Mouse (Mus musculus) heart, embryonic 10.5 days (tissue): ENCODE data around the gene Mag. TPM values are rescaled to one million over a fixed set of nuclear protein-coding genes. Genes with fewer than 3 reads are reported as not detected.

ENCODE experiments used
- DNase-seq: peaks from one replicate; pipeline ENCODE4 v3.0.0-alpha.2; 2017; ENCODE audit warnings: low spot score
- H3K27ac ChIP-seq: fragments of 300-500 bp; sonication (generic); 2 replicates; pipeline ENCODE4 v1.5.1; 2016; ENCODE audit warnings: mild to moderate bottlenecking
- H3K27me3 ChIP-seq: fragments of 300-500 bp; sonication (generic); 2 replicates; pipeline ENCODE4 v1.6.1; 2016; ENCODE audit warnings: mild to moderate bottlenecking; ENCODE audit not compliant: poor library complexity, insufficient read depth, severe bottlenecking
- H3K36me3 ChIP-seq: fragments of 300-500 bp; sonication (generic); 2 replicates; pipeline ENCODE4 v1.6.1; 2016; ENCODE audit warnings: mild to moderate bottlenecking, moderate library complexity
- H3K4me1 ChIP-seq: fragments of 300-500 bp; sonication (generic); 2 replicates; pipeline ENCODE4 v1.6.1; 2016; ENCODE audit warnings: mild to moderate bottlenecking
- H3K4me3 ChIP-seq: fragments of 300-500 bp; sonication (generic); 2 replicates; pipeline ENCODE4 v1.5.1; 2016; ENCODE audit warnings: mild to moderate bottlenecking, moderate library complexity
- H3K9me3 ChIP-seq: fragments of 300-500 bp; sonication (generic); 2 replicates; pipeline ENCODE4 v1.6.1; 2016; ENCODE audit warnings: mild to moderate bottlenecking, moderate library complexity
- whole genome bisulfite sequencing: fragments of 180-500 bp; shearing (Covaris S2); methylation state at CpG from one replicate; pipeline ENCODE4 v1.1.7; 2016; 5-methylcytosine and 5-hydroxymethylcytosine counted together
- polyA plus RNA-seq: library from polyadenylated mRNA; unstranded; fragments of >200 nt; fragmentation: Nextera tagmentation; extraction: Ambion mirVana; gene quantifications from 2 replicates; pipeline ENCODE4 v1.2.1, GENCODE M21; 2016

Mag gene
- polyA plus RNA-seq, 1 experiment from 2014 or later, result 0.30 TPM

DNA sequence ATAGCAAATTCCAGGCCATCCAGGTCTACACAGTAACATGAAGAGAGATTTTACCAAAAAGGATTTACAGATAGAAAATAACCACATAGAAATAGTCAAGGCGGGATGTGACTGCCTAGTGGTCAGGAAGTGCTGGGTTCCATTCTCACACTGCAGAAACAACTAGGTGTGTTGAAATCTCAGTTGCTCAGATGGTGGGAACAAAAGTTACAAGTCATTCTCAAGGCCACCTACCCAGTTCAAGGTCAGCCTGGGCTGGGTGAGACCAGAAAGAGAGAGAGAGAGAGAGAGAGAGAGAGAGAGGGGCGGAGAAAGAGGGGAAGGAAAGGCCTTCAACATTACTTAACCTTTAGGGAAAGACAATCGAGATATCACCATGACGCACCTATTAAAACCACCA lies 27.8 kb downstream of the Mag start:
- H3K9me3 ChIP-seq, result no peaks in the 10 kb centered on the region
- H3K27me3 ChIP-seq, result no peaks in the 10 kb centered on the region
- H3K36me3 ChIP-seq, result no peaks in the 10 kb centered on the region
- H3K27ac ChIP-seq, result no peak overlapping the region
- no peak for DNase-seq
- WGBS, result 74% methylated on average over 4 of the region's 4 CpGs
- H3K4me1 ChIP-seq, result no peaks in the 10 kb centered on the region
- no peak overlapping the region for H3K4me3 ChIP-seq

DNA sequence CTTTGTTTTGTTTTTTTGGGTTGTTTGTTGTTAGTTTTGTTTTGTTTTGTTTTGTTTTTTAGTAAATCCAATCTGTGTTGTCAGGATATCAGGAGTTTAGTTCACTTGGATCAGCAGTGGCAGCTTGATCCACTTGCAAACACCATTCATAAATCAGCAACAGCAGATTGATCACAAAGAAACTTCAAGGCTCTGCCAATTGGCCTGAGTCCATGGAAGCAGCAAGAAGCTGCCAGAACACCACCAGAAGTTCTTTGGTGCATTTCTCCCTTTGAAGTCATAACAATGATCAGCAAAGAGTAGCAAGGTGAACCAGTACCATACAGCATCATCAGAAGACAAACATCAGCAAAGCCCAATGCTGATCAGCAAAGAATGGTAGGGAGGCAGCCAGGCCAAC lies 30.6 kb downstream of the Mag start:
- DNase-seq, result no peak
- H3K27me3 ChIP-seq, result no peaks in the 10 kb centered on the region
- no peaks in the 10 kb centered on the region for H3K36me3 ChIP-seq
- no peak overlapping the region for H3K4me3 ChIP-seq
- no peak overlapping the region for H3K27ac ChIP-seq
- peaks cover 3% of the 10 kb centered on the region; the same call in 1 of the 2 replicates for H3K4me1 ChIP-seq
- no peaks in the 10 kb centered on the region for H3K9me3 ChIP-seq

DNA sequence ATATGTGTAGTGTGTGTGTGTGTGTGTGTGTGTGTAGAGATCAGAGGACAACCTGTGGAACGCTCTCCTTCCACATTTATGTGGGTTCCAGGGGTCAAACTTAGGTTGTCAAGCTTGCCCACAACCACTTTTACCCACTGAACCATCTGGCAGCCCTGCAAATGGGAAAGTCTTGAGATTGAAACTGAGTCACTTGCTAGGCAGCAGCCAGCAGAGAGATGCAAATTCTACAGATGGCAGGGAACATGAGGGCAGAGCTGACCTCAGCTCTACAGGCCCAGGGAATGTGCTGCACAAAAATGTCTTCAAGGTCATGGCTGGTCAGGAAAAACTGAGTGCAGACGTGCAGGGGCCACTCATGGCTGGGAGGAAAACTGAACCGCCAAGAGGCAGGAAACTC lies 33.3 kb downstream of the Mag start:
- peaks cover 3% of the 10 kb centered on the region; the same call in 1 of the 2 replicates for H3K4me1 ChIP-seq
- H3K36me3 ChIP-seq, result no peaks in the 10 kb centered on the region
- no peaks in the 10 kb centered on the region for H3K9me3 ChIP-seq
- no peaks in the 10 kb centered on the region for H3K27me3 ChIP-seq
- DNase-seq, result no peak
- H3K4me3 ChIP-seq, result no peak overlapping the region
- no peak overlapping the region for H3K27ac ChIP-seq
- WGBS, result 75% methylated on average over 3 of the region's 3 CpGs

DNA sequence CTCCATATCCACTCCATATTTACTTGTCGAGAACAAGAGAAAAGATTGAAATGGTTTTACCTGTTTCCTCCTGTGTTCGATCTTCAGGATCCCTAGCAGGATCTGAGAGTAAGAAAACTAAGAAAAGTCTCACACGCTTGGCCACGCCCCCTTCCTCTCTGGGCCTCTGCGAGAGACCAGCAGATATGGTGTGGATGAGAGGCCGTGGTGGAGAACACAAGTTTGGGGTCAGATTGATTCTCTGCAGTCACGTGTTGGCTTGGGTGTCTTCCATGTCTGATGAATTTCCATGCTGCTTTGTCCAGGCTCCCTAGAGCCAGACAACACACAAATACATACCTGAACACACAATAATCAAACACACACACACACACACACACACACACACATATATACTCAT lies 34.5 kb downstream of the Mag start, which contains the start of gene Cd22:
TSS of gene Cd22 (minus strand) at position 167 of the 400 bp plus-strand sequence.
- Histone ChIP-seq H3K4me3 (no peak within 1 kb of the TSS), H3K9me3 (no peaks in the 10 kb centered on the region), H3K27me3 (peaks cover 8% of the 10 kb centered on the region; the same call in 1 of the 2 replicates), H3K4me1 (peaks cover 3% of the 10 kb centered on the region; the same call in 1 of the 2 replicates), H3K36me3 (no peaks in the 10 kb centered on the region), H3K27ac (no peak within 1 kb of the TSS)
- 49% methylated on average over 7 of the region's 7 CpGs for WGBS
- DNase-seq, result no peak

DNA sequence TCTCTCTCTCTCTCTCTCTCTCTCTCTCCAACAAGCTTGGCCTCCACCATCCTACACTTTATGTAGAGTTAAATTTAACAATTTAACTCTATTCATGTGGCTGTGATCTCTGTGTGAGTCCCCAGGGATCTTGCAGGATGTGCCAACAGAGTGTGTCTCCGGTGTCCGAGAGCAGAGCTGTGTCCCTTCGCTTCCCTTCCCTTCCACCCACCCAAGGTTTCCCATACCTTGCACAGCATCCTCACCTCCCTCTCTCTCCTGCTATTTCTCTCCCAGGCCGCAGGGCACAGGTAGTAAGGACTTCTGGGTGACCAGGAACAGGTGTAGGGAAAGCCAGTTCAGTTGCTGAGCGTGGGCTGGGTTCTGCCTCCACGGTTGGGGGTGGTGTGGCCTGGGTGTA lies 35.7 kb downstream of the Mag start:
- WGBS, result 78% methylated on average over 6 of the region's 6 CpGs
- DNase-seq, result no peak

DNA sequence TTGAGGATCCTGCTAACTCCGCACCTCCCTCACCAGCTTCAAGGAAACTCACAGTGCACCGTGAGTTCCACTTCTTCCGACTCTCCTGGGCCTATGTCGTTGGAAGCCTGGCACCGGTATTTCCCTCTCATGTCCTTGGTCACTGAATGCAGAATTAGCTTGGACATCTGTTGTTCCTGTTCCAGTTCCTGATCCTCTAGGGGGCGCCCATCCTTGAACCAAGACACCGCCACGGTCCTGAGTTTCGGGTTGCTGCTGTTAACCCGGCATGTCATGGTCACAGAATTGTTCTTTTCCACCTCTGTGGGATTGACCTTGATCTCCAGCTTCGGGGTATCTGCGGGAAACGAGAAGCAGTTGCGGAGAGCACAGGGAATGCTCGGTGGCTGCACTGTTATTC lies 41.6 kb downstream of the Mag start:
- Histone ChIP-seq H3K4me3 (no peak overlapping the region), H3K4me1 (no peaks in the 10 kb centered on the region), H3K9me3 (no peaks in the 10 kb centered on the region), H3K27me3 (peaks cover 55% of the 10 kb centered on the region), H3K36me3 (no peaks in the 10 kb centered on the region), H3K27ac (no peak overlapping the region)
- peak; percentile 82 for DNase-seq
- 21% methylated on average over 15 of the region's 15 CpGs for WGBS

More for the DNA sequence above, 35.7 kb downstream of the Mag start:
- Histone ChIP-seq H3K9me3 (no peaks in the 10 kb centered on the region), H3K4me3 (no peak overlapping the region), H3K36me3 (no peaks in the 10 kb centered on the region), H3K27me3 (peaks cover 11% of the 10 kb centered on the region; the same call in 1 of the 2 replicates), H3K4me1 (peaks cover 3% of the 10 kb centered on the region; the same call in 1 of the 2 replicates), H3K27ac (no peak overlapping the region)

DNA sequence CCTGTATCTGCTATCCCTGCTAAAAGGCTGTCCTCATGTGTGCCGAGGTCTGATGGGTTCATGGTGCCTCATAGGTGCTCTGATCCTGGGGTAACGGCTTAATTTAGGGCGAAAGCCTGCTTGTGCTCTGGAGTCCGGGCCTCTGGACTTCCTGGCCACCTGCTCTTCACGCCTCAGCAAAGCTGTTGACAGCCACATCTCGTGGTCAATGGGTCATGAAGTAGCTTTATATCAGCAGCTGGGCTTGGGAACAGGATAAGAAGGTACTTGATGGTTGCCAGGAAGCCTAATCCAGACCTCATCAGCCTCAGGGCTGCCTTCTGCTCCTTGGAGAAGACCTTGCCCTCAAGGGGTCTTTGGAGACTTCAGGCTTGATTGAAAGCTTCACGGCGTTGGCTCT lies 51.3 kb downstream of the Mag start:
- no peaks in the 10 kb centered on the region for H3K9me3 ChIP-seq
- H3K4me3 ChIP-seq, result no peak overlapping the region
- 44% methylated on average over 8 of the region's 8 CpGs for WGBS
- DNase-seq, result no peak
- no peaks in the 10 kb centered on the region for H3K36me3 ChIP-seq
- H3K27ac ChIP-seq, result no peak overlapping the region
- H3K27me3 ChIP-seq, result peaks cover 72% of the 10 kb centered on the region
- H3K4me1 ChIP-seq, result peaks cover 8% of the 10 kb centered on the region

DNA sequence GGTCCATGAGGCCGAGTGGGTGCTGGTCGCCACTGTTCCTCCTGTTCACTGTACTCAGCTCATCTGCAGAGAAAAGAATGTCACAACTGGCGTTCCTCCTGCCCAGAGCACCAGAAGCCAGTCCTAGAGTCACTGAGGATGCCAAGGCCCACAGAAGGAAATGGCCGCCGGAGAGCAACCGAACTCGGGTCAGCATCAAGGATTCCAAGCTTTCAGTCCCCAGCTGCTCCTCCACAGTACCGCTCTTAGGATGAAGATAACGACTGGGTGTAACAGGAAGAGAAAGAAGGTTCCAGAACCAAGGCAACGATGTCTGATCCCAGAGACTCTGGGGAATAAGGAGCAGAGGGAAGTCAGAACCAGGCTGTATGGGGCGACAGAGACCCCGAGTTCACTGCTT lies 53.2 kb downstream of the Mag start, which contains the start of gene Ffar1:
TSS of gene Ffar1 (minus strand) at position 101 of the 400 bp plus-strand sequence.
- H3K27ac ChIP-seq, result no peak within 1 kb of the TSS; the same call in 1 of the 2 replicates
- H3K4me1 ChIP-seq, result peaks cover 8% of the 10 kb centered on the region
- WGBS, result 83% methylated on average over 12 of the region's 12 CpGs

DNA sequence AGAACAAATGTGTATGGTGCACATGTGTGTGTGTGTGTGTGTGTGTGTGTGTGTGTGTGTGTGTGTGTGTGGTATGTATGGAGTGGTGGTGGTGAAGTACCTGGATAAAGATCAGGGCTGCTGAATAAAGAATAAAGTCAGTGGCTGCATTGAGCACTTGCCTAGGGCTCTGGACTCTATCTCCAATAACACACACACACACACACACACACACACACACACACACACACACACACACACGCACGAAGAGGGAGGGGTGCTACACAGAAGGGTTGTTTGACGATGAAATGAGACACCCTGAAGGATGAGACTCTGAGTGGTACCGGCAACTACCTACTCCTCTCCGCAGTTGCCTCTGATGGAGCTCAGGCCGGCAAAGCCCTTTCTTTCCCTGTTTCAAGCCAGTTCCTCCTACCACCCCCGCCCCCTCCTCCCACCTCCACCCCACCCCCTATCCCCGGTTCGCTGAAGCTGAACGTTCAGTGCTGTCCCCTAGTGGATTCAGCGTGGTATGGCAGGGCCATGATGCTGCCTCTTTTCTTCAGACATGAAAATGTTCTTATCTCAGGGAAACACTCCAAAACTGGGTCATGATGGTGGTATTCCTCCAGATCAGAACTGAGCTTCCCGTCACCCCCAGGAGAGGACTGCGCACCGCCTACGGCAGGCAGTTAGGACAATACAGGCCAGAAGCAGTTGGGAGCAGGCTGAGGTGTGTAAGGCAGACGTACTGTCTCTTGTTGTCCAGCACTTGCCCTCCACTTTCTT lies 54.9 kb downstream of the Mag start:
- DNase-seq, result no peak
- Histone ChIP-seq H3K27me3 (peaks cover 62% of the 10 kb centered on the region), H3K36me3 (no peaks in the 10 kb centered on the region), H3K9me3 (no peaks in the 10 kb centered on the region), H3K27ac (no peak overlapping the region), H3K4me1 (peaks cover 16% of the 10 kb centered on the region), H3K4me3 (peak overlapping the region; percentile 38)
- 9% methylated on average over 14 of the region's 16 CpGs for WGBS

More for the DNA sequence above, 53.2 kb downstream of the Mag start, which contains the start of gene Ffar1:
- Histone ChIP-seq H3K4me3 (no peak within 1 kb of the TSS), H3K27me3 (peaks cover 62% of the 10 kb centered on the region), H3K36me3 (no peaks in the 10 kb centered on the region), H3K9me3 (no peaks in the 10 kb centered on the region)
- no peak for DNase-seq

DNA sequence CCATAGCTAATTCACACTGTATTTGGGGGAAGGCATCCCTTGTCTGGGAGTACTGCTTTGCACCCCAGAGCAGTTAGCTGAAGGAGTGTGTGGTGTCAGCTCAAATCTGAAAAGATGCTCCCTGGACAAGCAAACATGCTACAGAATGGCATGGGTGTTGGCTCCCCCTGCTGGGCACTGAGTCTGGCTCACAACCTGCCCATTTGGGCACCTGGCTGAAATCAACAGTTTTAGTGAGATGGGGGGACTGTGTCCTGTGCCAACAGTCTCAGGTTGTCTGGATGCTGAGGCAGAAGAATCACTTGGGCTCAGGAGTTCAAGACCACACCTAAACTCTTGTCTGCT lies 55.4 kb downstream of the Mag start:
- H3K9me3 ChIP-seq, result no peaks in the 10 kb centered on the region
- H3K4me1 ChIP-seq, result peaks cover 22% of the 10 kb centered on the region
- H3K27ac ChIP-seq, result no peak overlapping the region
- no peak for DNase-seq
- peaks cover 61% of the 10 kb centered on the region for H3K27me3 ChIP-seq
- H3K4me3 ChIP-seq, result no peak overlapping the region
- H3K36me3 ChIP-seq, result no peaks in the 10 kb centered on the region

DNA sequence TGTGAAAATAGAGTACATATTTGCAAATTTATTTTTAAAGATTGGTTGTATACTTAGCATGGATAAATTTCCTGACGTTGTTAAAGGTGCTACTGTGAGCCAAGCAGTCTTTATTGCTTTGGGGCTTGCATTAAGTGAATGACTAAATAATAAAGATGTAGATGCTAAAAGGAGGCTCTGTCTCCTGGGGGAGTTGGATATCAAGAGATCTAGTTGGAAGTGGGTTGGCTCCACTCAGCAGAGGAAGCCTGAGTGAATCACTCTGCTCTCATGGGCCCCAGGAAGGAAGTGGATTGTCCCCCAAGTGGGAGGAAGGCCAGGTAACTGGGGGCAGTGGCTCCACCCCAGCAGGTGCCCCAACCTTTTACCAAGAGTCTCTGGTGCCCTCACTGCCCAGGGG lies 56.9 kb downstream of the Mag start:
- Histone ChIP-seq H3K4me1 (peaks cover 15% of the 10 kb centered on the region), H3K27me3 (peaks cover 54% of the 10 kb centered on the region), H3K9me3 (no peaks in the 10 kb centered on the region), H3K36me3 (no peaks in the 10 kb centered on the region), H3K4me3 (no peak overlapping the region), H3K27ac (no peak overlapping the region)
- 62% methylated on average over 1 of the region's 1 CpGs for WGBS
- DNase-seq, result no peak

DNA sequence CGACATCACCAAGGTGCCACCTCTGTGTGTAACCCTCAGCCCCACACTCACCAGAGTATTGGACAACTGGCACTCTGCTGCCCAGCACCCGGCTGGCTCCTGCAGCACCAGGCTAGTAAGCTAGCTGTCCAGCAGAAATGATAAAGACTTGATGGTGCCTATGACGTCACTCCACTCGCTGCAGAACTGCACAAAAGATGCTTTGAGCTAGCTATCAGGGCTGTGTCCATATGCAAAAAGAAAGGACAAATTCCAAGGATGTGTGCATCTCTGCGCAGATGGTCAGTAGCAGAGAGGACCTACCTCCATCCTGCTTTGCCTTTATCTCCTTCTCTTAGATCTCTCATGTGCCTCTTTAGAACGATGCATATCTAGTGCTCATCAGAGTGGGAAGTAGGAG lies 58.6 kb downstream of the Mag start, which contains the start of gene Ffar3:
TSS of gene Ffar3 (minus strand) at position 101 of the 400 bp plus-strand sequence.
- DNase-seq, result no peak
- 57% methylated on average over 6 of the region's 6 CpGs for WGBS
- H3K4me3 ChIP-seq, result no peak within 1 kb of the TSS
- H3K4me1 ChIP-seq, result peaks cover 15% of the 10 kb centered on the region
- H3K27ac ChIP-seq, result peak within 1 kb of the TSS; percentile 29; the same call in 1 of the 2 replicates
- H3K27me3 ChIP-seq, result peaks cover 38% of the 10 kb centered on the region
- no peaks in the 10 kb centered on the region for H3K36me3 ChIP-seq
- no peaks in the 10 kb centered on the region for H3K9me3 ChIP-seq

DNA sequence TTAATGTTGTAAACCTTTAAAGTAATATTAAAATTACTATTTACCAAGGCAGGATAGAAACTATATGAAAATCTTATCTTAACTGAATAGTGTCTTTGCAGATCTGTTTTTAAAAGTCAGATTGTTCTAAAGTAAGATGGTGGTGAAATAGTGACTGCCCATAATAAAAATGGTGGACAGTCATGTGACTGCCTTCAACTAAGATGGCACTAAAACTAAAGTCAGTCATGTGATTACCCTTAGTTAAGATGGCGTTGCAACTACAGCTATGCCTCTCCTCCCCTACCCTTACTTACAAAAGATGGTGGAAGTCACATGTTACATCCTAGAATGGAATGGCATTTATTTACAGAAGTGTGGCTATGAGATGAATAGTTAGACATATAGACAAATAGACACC lies 63.3 kb downstream of the Mag start:
- Histone ChIP-seq H3K36me3 (no peaks in the 10 kb centered on the region), H3K4me3 (no peak overlapping the region), H3K27me3 (peaks cover 18% of the 10 kb centered on the region), H3K27ac (no peak overlapping the region), H3K9me3 (no peaks in the 10 kb centered on the region), H3K4me1 (peaks cover 27% of the 10 kb centered on the region)
- 75% methylated on average over 1 of the region's 1 CpGs for WGBS
- DNase-seq, result no peak
